Mouse (Mus musculus) hindbrain, embryonic 11.5 days (tissue): ENCODE results near the gene Wwox. TPM values are rescaled to one million over a fixed set of nuclear protein-coding genes. Genes with fewer than 3 reads are reported as not detected.

ENCODE experiments used
- ATAC-seq: fragments of 200-750 bp; cut with Nextera tagmentation; 2 replicates; pipeline ENCODE4 v1.8.0; 2017; ENCODE audit warnings: mild to moderate bottlenecking, moderate TSS enrichment, moderate library complexity; ENCODE audit not compliant: low FRiP score
- DNase-seq: peaks from one replicate; pipeline ENCODE4 v3.0.0-alpha.2; 2015; ENCODE audit warnings: low spot score
- H3K27ac ChIP-seq: fragments of 300-500 bp; sonication (generic); 2 replicates; pipeline ENCODE4 v1.5.1; 2014; ENCODE audit warnings: mild to moderate bottlenecking, low read depth, low read length
- H3K27me3 ChIP-seq: fragments of 300-500 bp; sonication (generic); 2 replicates; pipeline ENCODE4 v1.6.1; 2014; ENCODE audit warnings: mild to moderate bottlenecking, low read length, moderate library complexity, mixed read lengths; ENCODE audit not compliant: control insufficient read depth, insufficient read depth
- H3K36me3 ChIP-seq: fragments of 300-500 bp; sonication (generic); 2 replicates; pipeline ENCODE4 v1.6.1; 2014; ENCODE audit warnings: mild to moderate bottlenecking, low read length, moderate library complexity, mixed read lengths; ENCODE audit not compliant: control insufficient read depth, insufficient read depth
- H3K4me1 ChIP-seq: fragments of 300-500 bp; sonication (generic); replicated peaks from 2 replicates; pipeline ENCODE4 v1.6.1; 2014; ENCODE audit warnings: low read length, mixed read lengths; ENCODE audit not compliant: control insufficient read depth, insufficient read depth
- H3K4me2 ChIP-seq: fragments of 300-500 bp; sonication (generic); replicated peaks from 2 replicates; pipeline ENCODE4 v1.6.1; 2014; ENCODE audit warnings: mild to moderate bottlenecking, low read depth, low read length
- H3K4me3 ChIP-seq: fragments of 300-500 bp; sonication (generic); 2 replicates; pipeline ENCODE4 v1.5.1; 2014; ENCODE audit warnings: low read depth, low read length
- H3K9ac ChIP-seq: fragments of 300-500 bp; sonication (generic); 2 replicates; pipeline ENCODE4 v1.6.1; 2014; ENCODE audit warnings: low read depth, low read length
- H3K9me3 ChIP-seq: fragments of 300-500 bp; sonication (generic); 2 replicates; pipeline ENCODE4 v1.6.1; 2016; ENCODE audit warnings: low read length; ENCODE audit not compliant: control insufficient read depth
- WGBS: fragments of 180-500 bp; shearing (Covaris S2); extraction: QIAGEN DNeasy Blood & Tissue Kit; methylation state at CpG from one replicate; pipeline ENCODE4 v1.1.7; 2014; 5-methylcytosine and 5-hydroxymethylcytosine counted together
- polyA plus RNA-seq: library from polyadenylated mRNA; unstranded; fragments of >200 nt; fragmentation: Nextera tagmentation; extraction: Ambion mirVana; gene quantifications from 2 replicates; pipeline ENCODE4 v1.2.1, GENCODE M21; 2014

Wwox gene
- polyA plus RNA-seq, 1 experiment from 2014 or later: 14.1 TPM

GRCm38 (mm10) chr8:115019661-115020060, 580.2 kb downstream of the Wwox start:
- Histone ChIP-seq H3K9me3 (no peaks in the 10 kb centered on the region), H3K4me1 (no peaks in the 10 kb centered on the region), H3K4me2 (no peak overlapping the region), H3K36me3 (no peaks in the 10 kb centered on the region), H3K4me3 (no peak overlapping the region), H3K9ac (no peak overlapping the region), H3K27me3 (no peaks in the 10 kb centered on the region), H3K27ac (no peak overlapping the region)
- DNase-seq: no peak
- no peak for ATAC-seq
- WGBS: 67% methylated on average over 15 of the region's 15 CpGs

GRCm38 (mm10) chr8:115021731-115022130, 582.3 kb downstream of the Wwox start:
- H3K9me3 ChIP-seq: no peaks in the 10 kb centered on the region
- no peak for ATAC-seq
- no peaks in the 10 kb centered on the region for H3K4me1 ChIP-seq
- no peak for DNase-seq
- no peaks in the 10 kb centered on the region for H3K27me3 ChIP-seq
- H3K4me2 ChIP-seq: no peak overlapping the region
- no peak overlapping the region for H3K9ac ChIP-seq
- H3K36me3 ChIP-seq: no peaks in the 10 kb centered on the region
- no peak overlapping the region for H3K27ac ChIP-seq
- no peak overlapping the region for H3K4me3 ChIP-seq
- 82% methylated on average over 8 of the region's 8 CpGs for WGBS

GRCm38 (mm10) chr8:115024062-115024461, 584.6 kb downstream of the Wwox start:
- no peaks in the 10 kb centered on the region for H3K9me3 ChIP-seq
- H3K9ac ChIP-seq: no peak overlapping the region
- H3K4me3 ChIP-seq: no peak overlapping the region
- ATAC-seq: no peak
- WGBS: 91% methylated on average over 4 of the region's 4 CpGs
- H3K4me1 ChIP-seq: no peaks in the 10 kb centered on the region
- H3K4me2 ChIP-seq: no peak overlapping the region
- H3K27ac ChIP-seq: no peak overlapping the region
- H3K36me3 ChIP-seq: no peaks in the 10 kb centered on the region
- H3K27me3 ChIP-seq: no peaks in the 10 kb centered on the region
- DNase-seq: no peak

- no peak overlapping the region for H3K9ac ChIP-seq
- H3K4me1 ChIP-seq: no peaks in the 10 kb centered on the region
- 86% methylated on average over 10 of the region's 10 CpGs for WGBS
- H3K27ac ChIP-seq: no peak overlapping the region
- H3K4me3 ChIP-seq: no peak overlapping the region
- no peaks in the 10 kb centered on the region for H3K27me3 ChIP-seq
- H3K9me3 ChIP-seq: no peaks in the 10 kb centered on the region
- ATAC-seq (no peak), DNase-seq (no peak)
- H3K4me2 ChIP-seq: no peak overlapping the region
- H3K36me3 ChIP-seq: no peaks in the 10 kb centered on the region
Measured at GRCm38 (mm10) chr8:115025390-115026098, 586.1 kb downstream of the Wwox start.

GRCm38 (mm10) chr8:115026201-115026600, 586.7 kb downstream of the Wwox start:
- Histone ChIP-seq H3K4me1 (no peaks in the 10 kb centered on the region), H3K4me2 (no peak overlapping the region)

GRCm38 (mm10) chr8:115033194-115033593, 593.7 kb downstream of the Wwox start:
- no peaks in the 10 kb centered on the region for H3K4me1 ChIP-seq
- DNase-seq (no peak), ATAC-seq (no peak)
- no peaks in the 10 kb centered on the region for H3K27me3 ChIP-seq
- H3K9ac ChIP-seq: no peak overlapping the region
- no peak overlapping the region for H3K27ac ChIP-seq
- no peak overlapping the region for H3K4me3 ChIP-seq
- no peaks in the 10 kb centered on the region for H3K36me3 ChIP-seq
- no peak overlapping the region for H3K4me2 ChIP-seq
- H3K9me3 ChIP-seq: no peaks in the 10 kb centered on the region
- 81% methylated on average over 1 of the region's 1 CpGs for WGBS

More at GRCm38 (mm10) chr8:115026201-115026600, 586.7 kb downstream of the Wwox start:
- Histone ChIP-seq H3K27ac (no peak overlapping the region), H3K9ac (no peak overlapping the region), H3K36me3 (no peaks in the 10 kb centered on the region), H3K4me3 (no peak overlapping the region), H3K9me3 (no peaks in the 10 kb centered on the region), H3K27me3 (no peaks in the 10 kb centered on the region)
- DNase-seq (no peak), ATAC-seq (no peak)
- 80% methylated on average over 7 of the region's 7 CpGs for WGBS

GRCm38 (mm10) chr8:115036016-115036415, 596.6 kb downstream of the Wwox start:
- H3K9me3 ChIP-seq: no peaks in the 10 kb centered on the region
- WGBS: 84% methylated on average over 9 of the region's 9 CpGs
- no peak overlapping the region for H3K4me2 ChIP-seq
- no peaks in the 10 kb centered on the region for H3K4me1 ChIP-seq
- H3K36me3 ChIP-seq: no peaks in the 10 kb centered on the region
- ATAC-seq (no peak), DNase-seq (no peak)
- H3K9ac ChIP-seq: no peak overlapping the region
- H3K27ac ChIP-seq: no peak overlapping the region
- H3K4me3 ChIP-seq: no peak overlapping the region
- no peaks in the 10 kb centered on the region for H3K27me3 ChIP-seq

- no peaks in the 10 kb centered on the region for H3K9me3 ChIP-seq
- H3K4me3 ChIP-seq: no peak overlapping the region
- no peak overlapping the region for H3K4me2 ChIP-seq
- no peaks in the 10 kb centered on the region for H3K36me3 ChIP-seq
- WGBS: 25% methylated on average over 4 of the region's 4 CpGs
- H3K9ac ChIP-seq: no peak overlapping the region
- no peaks in the 10 kb centered on the region for H3K27me3 ChIP-seq
- no peaks in the 10 kb centered on the region for H3K4me1 ChIP-seq
- no peak overlapping the region for H3K27ac ChIP-seq
- ATAC-seq (no peak), DNase-seq (no peak)
Measured at GRCm38 (mm10) chr8:115038426-115038825, 599.0 kb downstream of the Wwox start.

- Histone ChIP-seq H3K4me2 (no peak overlapping the region), H3K9ac (no peak overlapping the region), H3K9me3 (no peaks in the 10 kb centered on the region), H3K27ac (no peak overlapping the region), H3K4me1 (no peaks in the 10 kb centered on the region), H3K4me3 (no peak overlapping the region), H3K36me3 (no peaks in the 10 kb centered on the region), H3K27me3 (no peaks in the 10 kb centered on the region)
- no peak for DNase-seq
- ATAC-seq: no peak
- 60% methylated on average over 7 of the region's 7 CpGs for WGBS
Measured at GRCm38 (mm10) chr8:115045746-115046145, 606.3 kb downstream of the Wwox start.
